Mouse (Mus musculus) kidney, postnatal 0 days (tissue): ENCODE measurements around the gene Treml2. TPM values are rescaled to one million over a fixed set of nuclear protein-coding genes. Genes with fewer than 3 reads are reported as not detected.
A peak's percentile ranks its signal among the peaks of the same experiment; 100 is the strongest.

ENCODE experiments used
- ATAC-seq: fragments of 200-750 bp; cut with Nextera tagmentation; replicated peaks from 2 replicates; pipeline ENCODE4 v1.8.0; 2017; ENCODE audit warnings: low read depth, moderate number of reproducible peaks, moderate TSS enrichment, moderate library complexity; ENCODE audit not compliant: low FRiP score
- DNase-seq: peaks from one replicate; pipeline ENCODE4 v3.0.0-alpha.2; 2016; ENCODE audit warnings: low spot score
- H3K27ac ChIP-seq: fragments of 300-500 bp; sonication (generic); 2 replicates; pipeline ENCODE4 v1.5.1; 2014; ENCODE audit warnings: mild to moderate bottlenecking
- H3K27me3 ChIP-seq: fragments of 300-500 bp; sonication (generic); 2 replicates; pipeline ENCODE4 v1.6.1; 2014; ENCODE audit warnings: low read length, mixed read lengths; ENCODE audit not compliant: insufficient read depth
- H3K36me3 ChIP-seq: fragments of 300-500 bp; sonication (generic); 2 replicates; pipeline ENCODE4 v1.6.1; 2014; ENCODE audit warnings: low read length, mixed read lengths; ENCODE audit not compliant: insufficient read depth
- H3K4me1 ChIP-seq: fragments of 300-500 bp; sonication (generic); replicated peaks from 2 replicates; pipeline ENCODE4 v1.6.1; 2014; ENCODE audit warnings: antibody characterized with exemption, low read length, mixed read lengths; ENCODE audit not compliant: insufficient read depth
- H3K4me2 ChIP-seq: fragments of 300-500 bp; sonication (generic); 2 replicates; pipeline ENCODE4 v1.6.1; 2014; ENCODE audit warnings: mild to moderate bottlenecking, low read length, moderate library complexity, mixed read lengths
- H3K4me3 ChIP-seq: fragments of 300-500 bp; sonication (generic); replicated peaks from 2 replicates; pipeline ENCODE4 v1.5.1; 2014; ENCODE audit warnings: low read depth, low read length
- H3K9ac ChIP-seq: fragments of 300-500 bp; sonication (generic); 2 replicates; pipeline ENCODE4 v1.6.1; 2014; ENCODE audit warnings: low read depth, low read length
- H3K9me3 ChIP-seq: fragments of 300-500 bp; sonication (generic); replicated peaks from 2 replicates; pipeline ENCODE4 v1.6.1; 2016; ENCODE audit warnings: low read length, inconsistent platforms, mixed read lengths
- CTCF ChIP-seq: IDR thresholded peaks from 2 replicates; pipeline ENCODE4 v1.5.1; 2016; ENCODE audit warnings: antibody characterized with exemption, low read depth, mild to moderate bottlenecking, moderate library complexity
- WGBS: fragments of 180-500 bp; shearing (Covaris S2); extraction: QIAGEN DNeasy Blood & Tissue Kit; methylation state at CpG from one replicate; pipeline ENCODE4 v1.1.7; 2014; 5-methylcytosine and 5-hydroxymethylcytosine counted together
- polyA plus RNA-seq: library from polyadenylated mRNA; unstranded; fragments of >200 nt; fragmentation: Nextera tagmentation; extraction: Ambion mirVana; gene quantifications from 2 replicates; pipeline ENCODE4 v1.2.1, GENCODE M21; 2015

The Treml2 gene
- polyA plus RNA-seq, 1 experiment from 2014 or later = 0.11 TPM

- Histone ChIP-seq H3K36me3 (no peaks in the 10 kb centered on the region), H3K4me3 (no peak overlapping the region), H3K27ac (no peak overlapping the region), H3K9me3 (no peaks in the 10 kb centered on the region), H3K4me2 (no peak overlapping the region), H3K27me3 (no peaks in the 10 kb centered on the region), H3K9ac (no peak overlapping the region), H3K4me1 (no peaks in the 10 kb centered on the region)
- ATAC-seq (no peak), DNase-seq (no peak)
- 57% methylated on average over 1 of the region's 1 CpGs for WGBS
- peak; percentile 12; the same call in 1 of the 2 replicates for TF ChIP-seq CTCF
Measured at GRCm38 (mm10) chr17:48286765-48287164, 12.5 kb upstream of the Treml2 start.

- ATAC-seq = no peak
- Histone ChIP-seq H3K4me1 (no peaks in the 10 kb centered on the region), H3K4me2 (no peak overlapping the region), H3K27me3 (no peaks in the 10 kb centered on the region), H3K9me3 (no peaks in the 10 kb centered on the region), H3K27ac (no peak overlapping the region), H3K4me3 (no peak overlapping the region), H3K36me3 (no peaks in the 10 kb centered on the region), H3K9ac (no peak overlapping the region)
- no peak for DNase-seq
- peak; percentile 31; the same call in 1 of the 2 replicates for TF ChIP-seq CTCF
- WGBS = 66% methylated on average over 2 of the region's 2 CpGs
Measured at GRCm38 (mm10) chr17:48287276-48287675, 12.0 kb upstream of the Treml2 start.

GRCm38 (mm10) chr17:48293500-48294194, 5.7 kb upstream of the Treml2 start:
- Histone ChIP-seq H3K4me1 (no peaks in the 10 kb centered on the region), H3K27me3 (no peaks in the 10 kb centered on the region), H3K9me3 (no peaks in the 10 kb centered on the region), H3K27ac (no peak overlapping the region), H3K4me2 (no peak overlapping the region), H3K4me3 (no peak overlapping the region), H3K9ac (no peak overlapping the region), H3K36me3 (no peaks in the 10 kb centered on the region)
- ATAC-seq (no peak), DNase-seq (no peak)
- 77% methylated on average over 5 of the region's 5 CpGs for WGBS
- TF ChIP-seq CTCF = no peak

GRCm38 (mm10) chr17:48299756-48300155, 458 bp downstream of the Treml2 start:
- ATAC-seq (no peak), DNase-seq (no peak)
- no peaks in the 10 kb centered on the region for H3K9me3 ChIP-seq
- H3K4me3 ChIP-seq = no peak overlapping the region
- no peak overlapping the region for H3K9ac ChIP-seq
- WGBS = 45% methylated on average over 7 of the region's 7 CpGs
- H3K4me2 ChIP-seq = no peak overlapping the region
- H3K36me3 ChIP-seq = no peaks in the 10 kb centered on the region
- H3K4me1 ChIP-seq = no peaks in the 10 kb centered on the region
- no peak for TF ChIP-seq CTCF
- H3K27ac ChIP-seq = no peak overlapping the region
- no peaks in the 10 kb centered on the region for H3K27me3 ChIP-seq

GRCm38 (mm10) chr17:48300199-48300598, 901 bp downstream of the Treml2 start:
- no peak overlapping the region for H3K27ac ChIP-seq
- no peaks in the 10 kb centered on the region for H3K27me3 ChIP-seq
- DNase-seq (no peak), ATAC-seq (no peak)
- no peaks in the 10 kb centered on the region for H3K36me3 ChIP-seq
- no peak for TF ChIP-seq CTCF
- 62% methylated on average over 7 of the region's 7 CpGs for WGBS
- H3K9ac ChIP-seq = no peak overlapping the region
- no peak overlapping the region for H3K4me2 ChIP-seq
- no peaks in the 10 kb centered on the region for H3K4me1 ChIP-seq
- H3K4me3 ChIP-seq = no peak overlapping the region
- H3K9me3 ChIP-seq = no peaks in the 10 kb centered on the region

GRCm38 (mm10) chr17:48300861-48301260, 1.6 kb downstream of the Treml2 start:
- Histone ChIP-seq H3K36me3 (no peaks in the 10 kb centered on the region), H3K4me2 (no peak overlapping the region), H3K27ac (no peak overlapping the region), H3K9me3 (no peaks in the 10 kb centered on the region), H3K9ac (no peak overlapping the region), H3K4me3 (no peak overlapping the region), H3K4me1 (no peaks in the 10 kb centered on the region), H3K27me3 (no peaks in the 10 kb centered on the region)
- WGBS = 74% methylated on average over 9 of the region's 9 CpGs
- ATAC-seq (no peak), DNase-seq (no peak)
- no peak for TF ChIP-seq CTCF

- whole genome bisulfite sequencing = 90% methylated on average over 5 of the region's 5 CpGs
- no peak for TF ChIP-seq CTCF
- no peak overlapping the region for H3K27ac ChIP-seq
- H3K4me1 ChIP-seq = no peaks in the 10 kb centered on the region
- ATAC-seq (no peak), DNase-seq (no peak)
- H3K27me3 ChIP-seq = no peaks in the 10 kb centered on the region
- H3K4me2 ChIP-seq = no peak overlapping the region
- no peaks in the 10 kb centered on the region for H3K9me3 ChIP-seq
- no peak overlapping the region for H3K9ac ChIP-seq
- H3K36me3 ChIP-seq = no peaks in the 10 kb centered on the region
- H3K4me3 ChIP-seq = no peak overlapping the region
Measured at GRCm38 (mm10) chr17:48301792-48302191, 2.5 kb downstream of the Treml2 start.
